Mouse (Mus musculus) stomach, postnatal 0 days (tissue): ENCODE measurements at regions not wholly inside any gene's neighbourhood (a gene's known extent, or its start where the extent isn't known, plus 50 kb on each side); places are given as distances from the start of the nearest gene placed in this dataset.

Experiments
- ATAC-seq: fragments of 200-750 bp; cut with Nextera tagmentation; 2 replicates; pipeline ENCODE4 v1.8.0; 2017; ENCODE audit not compliant: low FRiP score, low TSS enrichment
- DNase-seq: peaks from one replicate; pipeline ENCODE4 v3.0.0-alpha.2; 2016; ENCODE audit warnings: low spot score
- H3K27ac ChIP-seq: fragments of 300-500 bp; sonication (generic); replicated peaks from 2 replicates; pipeline ENCODE4 v1.5.1; 2014; ENCODE audit warnings: mild to moderate bottlenecking, control low read depth
- H3K27me3 ChIP-seq: fragments of 300-500 bp; sonication (generic); 2 replicates; pipeline ENCODE4 v1.6.1; 2014; ENCODE audit warnings: low read length; ENCODE audit not compliant: control insufficient read depth, insufficient read depth
- H3K36me3 ChIP-seq: fragments of 300-500 bp; sonication (generic); 2 replicates; pipeline ENCODE4 v1.6.1; 2014; ENCODE audit warnings: low read length, mixed read lengths; ENCODE audit not compliant: control insufficient read depth, insufficient read depth
- H3K4me1 ChIP-seq: fragments of 300-500 bp; sonication (generic); replicated peaks from 2 replicates; pipeline ENCODE4 v1.6.1; 2014; ENCODE audit warnings: antibody characterized with exemption; ENCODE audit not compliant: control insufficient read depth, insufficient read depth
- H3K4me2 ChIP-seq: fragments of 300-500 bp; sonication (generic); replicated peaks from 2 replicates; pipeline ENCODE4 v1.6.1; 2014; ENCODE audit warnings: low read depth, mild to moderate bottlenecking, control low read depth, moderate library complexity
- H3K4me3 ChIP-seq: fragments of 300-500 bp; sonication (generic); 2 replicates; pipeline ENCODE4 v1.5.1; 2014; ENCODE audit warnings: low read depth, low read length, control low read depth
- H3K9ac ChIP-seq: fragments of 300-500 bp; sonication (generic); 2 replicates; pipeline ENCODE4 v1.6.1; 2014; ENCODE audit warnings: mild to moderate bottlenecking, low read length, control low read depth, mixed read lengths
- H3K9me3 ChIP-seq: fragments of 300-500 bp; sonication (generic); 2 replicates; pipeline ENCODE4 v1.6.1; 2016; ENCODE audit warnings: low read length; ENCODE audit not compliant: control insufficient read depth
- CTCF ChIP-seq: IDR thresholded peaks from 2 replicates; pipeline ENCODE4 v1.5.1; 2016; ENCODE audit warnings: antibody characterized with exemption, low read depth, mild to moderate bottlenecking, moderate library complexity
- EP300 ChIP-seq: optimal IDR thresholded peaks from 2 replicates; pipeline ENCODE3; 2016; ENCODE audit warnings: antibody characterized with exemption
- WGBS: fragments of 180-500 bp; shearing (Covaris S2); extraction: QIAGEN DNeasy Blood & Tissue Kit; methylation state at CpG from one replicate; pipeline ENCODE4 v1.1.7; 2014; 5-methylcytosine and 5-hydroxymethylcytosine counted together

- no peaks in the 10 kb centered on the region for H3K4me1 ChIP-seq
- H3K27me3 ChIP-seq = no peaks in the 10 kb centered on the region
- DNase-seq (no peak), ATAC-seq (no peak)
- TF ChIP-seq CTCF (no peak), EP300 (no peak)
- no peak overlapping the region for H3K4me3 ChIP-seq
- no peak overlapping the region for H3K27ac ChIP-seq
- H3K4me2 ChIP-seq = no peak overlapping the region
- 82% methylated on average over 3 of the region's 3 CpGs for WGBS
- no peak overlapping the region for H3K9ac ChIP-seq
- no peaks in the 10 kb centered on the region for H3K9me3 ChIP-seq
- H3K36me3 ChIP-seq = no peaks in the 10 kb centered on the region
Measured at GRCm38 (mm10) chr15:54177791-54178190, 293.1 kb downstream of the Gm7489 start.
